Mouse (Mus musculus) erythroblast, embryonic 14.5 days (primary cell): ENCODE results near the gene Rbp3. TPM values are rescaled to one million over a fixed set of nuclear protein-coding genes. Genes with fewer than 3 reads are reported as not detected.

ENCODE experiments used
- H3K27me3 ChIP-seq: 2 replicates; pipeline ENCODE4 v1.6.1; 2012; ENCODE audit warnings: inconsistent platforms; ENCODE audit not compliant: control insufficient read depth
- H3K36me3 ChIP-seq: 2 replicates; pipeline ENCODE4 v1.6.1; 2012; ENCODE audit warnings: mild to moderate bottlenecking, inconsistent platforms; ENCODE audit not compliant: control insufficient read depth
- H3K4me1 ChIP-seq: 2 replicates; pipeline ENCODE4 v1.6.1; 2012; ENCODE audit warnings: inconsistent platforms; ENCODE audit not compliant: control insufficient read depth
- H3K4me3 ChIP-seq: replicated peaks from 2 replicates; pipeline ENCODE3; 2012; ENCODE audit warnings: moderate library complexity, mild to moderate bottlenecking, inconsistent platforms
- H3K9me3 ChIP-seq: 2 replicates; pipeline ENCODE4 v1.6.1; 2012; ENCODE audit warnings: low read length, inconsistent platforms, mixed read lengths; ENCODE audit not compliant: control insufficient read depth
- GATA1 ChIP-seq: IDR thresholded peaks from 2 replicates; pipeline ENCODE4 v1.6.1; 2012; ENCODE audit warnings: low read length, inconsistent platforms, mixed read lengths
- TAL1 ChIP-seq: IDR thresholded peaks from 3 replicates; pipeline ENCODE4 v1.6.1; 2012; ENCODE audit warnings: low read length, inconsistent platforms, mixed read lengths
- polyA plus RNA-seq: library from polyadenylated mRNA; stranded (reverse); fragments of >175 nt; gene quantifications from 2 replicates; pipeline ENCODE4 v1.2.3, GENCODE M21; 2012

Rbp3 gene
- polyA plus RNA-seq, 1 experiment: not detected

DNA sequence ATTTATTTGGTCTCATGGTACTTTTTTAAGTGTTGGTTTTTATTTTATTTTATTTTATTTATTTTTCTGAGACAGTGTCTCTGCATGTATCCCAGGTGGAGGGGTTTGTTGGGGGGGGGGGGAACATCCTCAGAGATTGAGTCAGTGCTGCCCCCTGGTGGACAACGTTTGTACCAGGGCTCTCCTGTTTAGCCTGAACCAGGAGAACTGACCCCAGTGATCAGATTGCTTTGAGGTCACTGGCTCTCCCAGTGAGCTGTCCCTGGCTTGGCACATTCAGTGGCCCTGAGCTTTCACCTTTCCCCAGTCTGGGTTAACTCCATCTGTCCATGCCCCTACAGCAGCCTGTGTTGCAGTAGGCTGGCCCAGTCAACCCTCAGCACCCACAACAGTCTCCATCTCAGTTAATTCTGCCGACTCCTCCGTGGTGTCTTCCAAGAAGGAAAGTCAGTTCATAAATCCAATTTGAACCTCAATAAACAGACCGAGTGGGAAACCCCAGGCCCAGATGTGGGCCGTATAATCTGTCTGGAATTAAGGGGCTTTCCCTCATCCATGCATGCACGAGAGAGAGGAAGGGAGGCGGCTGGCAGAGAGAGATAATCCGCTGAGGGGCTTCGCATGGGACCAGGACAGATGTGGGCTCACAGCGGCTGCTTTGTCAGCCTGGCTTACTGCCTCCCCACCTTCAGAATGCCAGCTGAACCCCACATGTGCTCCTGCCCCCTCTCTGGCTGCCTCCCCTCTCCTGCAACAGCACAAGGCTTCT is 20.7 kb upstream of the Rbp3 start:
- no peaks in the 10 kb centered on the region for H3K4me1 ChIP-seq
- no peaks in the 10 kb centered on the region for H3K9me3 ChIP-seq
- no peak overlapping the region for H3K4me3 ChIP-seq
- H3K27me3 ChIP-seq: peaks cover 13% of the 10 kb centered on the region
- TF ChIP-seq GATA1 (no peak), TAL1 (no peak)
- H3K36me3 ChIP-seq: no peaks in the 10 kb centered on the region

DNA sequence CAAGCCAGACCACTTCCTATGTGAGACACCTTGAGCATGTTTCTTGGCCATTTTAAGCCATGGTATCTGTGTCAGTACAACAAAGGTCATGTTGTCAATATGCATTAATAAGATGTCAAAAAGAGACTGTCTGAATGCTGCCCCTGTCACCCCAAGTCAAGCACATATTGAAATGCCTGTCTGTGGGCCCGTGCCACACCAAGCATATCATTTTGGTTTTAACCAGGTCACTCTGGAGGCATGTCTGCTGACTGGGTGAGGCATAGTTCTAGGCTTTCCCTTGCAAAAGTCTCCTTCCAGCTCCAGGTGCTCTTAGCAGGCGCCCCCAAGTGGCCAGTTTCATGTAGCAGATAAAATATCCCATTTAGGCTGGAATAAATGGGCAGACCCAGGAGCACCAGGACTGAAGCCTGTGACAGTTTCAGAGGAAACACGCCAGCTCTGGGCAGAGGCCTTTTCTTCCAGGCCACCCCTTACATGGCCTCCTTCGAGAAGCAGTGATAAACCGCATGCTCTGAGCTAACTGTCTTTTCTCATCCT is 20.0 kb upstream of the Rbp3 start:
- no peaks in the 10 kb centered on the region for H3K36me3 ChIP-seq
- H3K4me3 ChIP-seq: no peak overlapping the region
- no peaks in the 10 kb centered on the region for H3K9me3 ChIP-seq
- TF ChIP-seq GATA1 (no peak), TAL1 (no peak)
- peaks cover 13% of the 10 kb centered on the region for H3K27me3 ChIP-seq
- no peaks in the 10 kb centered on the region for H3K4me1 ChIP-seq

DNA sequence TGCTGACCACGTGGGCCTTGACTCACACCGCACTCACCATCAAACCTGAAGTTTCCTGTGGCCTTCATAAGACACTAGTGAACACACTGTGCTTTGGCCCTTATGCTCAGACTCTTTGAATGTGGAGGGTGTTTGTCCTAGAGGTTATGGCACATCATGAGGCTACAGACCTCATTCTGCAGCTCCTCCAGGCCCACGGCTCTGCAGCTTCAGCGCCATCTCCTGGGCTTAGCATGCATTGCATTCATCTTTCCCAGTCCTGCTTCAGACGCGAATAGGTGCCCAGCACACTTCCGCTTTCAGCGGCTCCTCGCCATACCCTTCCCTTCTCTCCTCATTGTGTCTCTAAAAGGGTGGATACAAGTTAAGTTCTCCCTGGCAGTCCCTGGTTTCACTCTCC is 14.7 kb upstream of the Rbp3 start:
- Histone ChIP-seq H3K9me3 (no peaks in the 10 kb centered on the region), H3K4me1 (no peaks in the 10 kb centered on the region), H3K36me3 (no peaks in the 10 kb centered on the region), H3K4me3 (no peak overlapping the region), H3K27me3 (no peaks in the 10 kb centered on the region)
- no peak for TF ChIP-seq TAL1
- TF ChIP-seq GATA1: no peak

DNA sequence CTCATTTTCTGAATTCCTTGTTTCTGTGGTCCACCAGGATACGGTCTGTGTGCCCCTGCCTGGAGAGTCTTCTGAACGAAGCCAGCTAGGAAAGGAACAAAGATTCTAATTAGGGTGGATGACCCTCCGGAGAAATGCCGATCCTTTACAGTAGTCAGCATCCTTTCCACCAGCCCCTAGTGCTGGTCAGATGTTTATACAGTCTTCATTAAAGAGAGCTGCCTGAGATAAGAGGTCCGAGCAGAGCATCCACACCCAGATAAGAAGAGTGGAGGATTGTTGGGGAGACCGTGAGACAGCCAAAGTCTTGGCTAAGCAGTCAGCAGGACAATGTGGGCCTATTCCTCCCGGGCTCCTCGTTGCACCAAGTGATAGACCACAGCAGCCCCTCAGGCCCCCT is 13.1 kb upstream of the Rbp3 start, which contains the start of gene Gdf2:
TSS of gene Gdf2 (plus strand) at position 301 of the 400 bp plus-strand sequence.
- Histone ChIP-seq H3K4me1 (no peaks in the 10 kb centered on the region), H3K4me3 (no peak within 1 kb of the TSS), H3K9me3 (no peaks in the 10 kb centered on the region), H3K36me3 (no peaks in the 10 kb centered on the region), H3K27me3 (no peaks in the 10 kb centered on the region)
- no peak for TF ChIP-seq GATA1

DNA sequence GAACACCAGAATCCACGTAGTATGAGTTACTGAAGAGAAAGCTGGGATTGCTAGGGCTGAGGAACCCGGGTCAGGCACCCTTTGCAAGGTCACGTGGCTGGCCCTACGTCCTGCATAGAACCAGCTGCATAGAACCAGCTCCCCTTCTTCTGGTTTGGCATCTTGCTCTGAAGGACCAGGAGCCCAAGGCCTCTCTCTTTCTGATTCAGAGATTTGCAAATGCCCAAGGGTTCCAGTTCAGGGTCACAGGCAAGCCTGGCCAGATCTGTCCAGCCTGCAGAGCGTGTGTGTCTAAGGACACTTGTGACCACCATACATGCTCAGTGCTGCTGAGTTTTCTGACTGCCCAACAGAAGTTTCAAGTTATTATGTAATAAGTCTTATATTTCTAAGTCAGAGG is 11.6 kb upstream of the Rbp3 start:
- TF ChIP-seq TAL1 (no peak), GATA1 (no peak)
- no peaks in the 10 kb centered on the region for H3K4me1 ChIP-seq
- H3K36me3 ChIP-seq: no peaks in the 10 kb centered on the region
- no peaks in the 10 kb centered on the region for H3K9me3 ChIP-seq
- H3K4me3 ChIP-seq: no peak overlapping the region
- no peaks in the 10 kb centered on the region for H3K27me3 ChIP-seq

DNA sequence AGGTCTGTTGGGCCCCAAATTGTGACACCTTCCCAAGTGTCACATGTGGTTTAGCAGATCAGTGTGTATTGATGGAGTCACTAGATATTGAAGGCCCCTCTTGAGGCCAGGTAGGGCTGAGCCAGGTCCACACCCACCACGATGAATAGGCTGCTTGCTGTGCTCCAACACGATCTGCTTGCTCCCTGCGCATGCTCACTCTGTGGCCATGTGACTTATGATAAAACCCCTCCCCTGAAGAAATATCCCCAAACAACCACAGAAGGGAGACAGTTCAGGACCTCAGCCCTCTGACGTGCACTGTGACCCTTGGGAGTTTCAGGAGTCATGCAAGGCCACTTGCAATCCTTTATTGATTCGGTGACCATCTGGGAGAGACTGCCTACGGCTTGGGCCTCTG is 7.7 kb upstream of the Rbp3 start:
- Histone ChIP-seq H3K27me3 (no peaks in the 10 kb centered on the region), H3K4me1 (no peaks in the 10 kb centered on the region), H3K4me3 (no peak overlapping the region), H3K36me3 (no peaks in the 10 kb centered on the region), H3K9me3 (no peaks in the 10 kb centered on the region)
- no peak for TF ChIP-seq TAL1
- no peak for TF ChIP-seq GATA1

DNA sequence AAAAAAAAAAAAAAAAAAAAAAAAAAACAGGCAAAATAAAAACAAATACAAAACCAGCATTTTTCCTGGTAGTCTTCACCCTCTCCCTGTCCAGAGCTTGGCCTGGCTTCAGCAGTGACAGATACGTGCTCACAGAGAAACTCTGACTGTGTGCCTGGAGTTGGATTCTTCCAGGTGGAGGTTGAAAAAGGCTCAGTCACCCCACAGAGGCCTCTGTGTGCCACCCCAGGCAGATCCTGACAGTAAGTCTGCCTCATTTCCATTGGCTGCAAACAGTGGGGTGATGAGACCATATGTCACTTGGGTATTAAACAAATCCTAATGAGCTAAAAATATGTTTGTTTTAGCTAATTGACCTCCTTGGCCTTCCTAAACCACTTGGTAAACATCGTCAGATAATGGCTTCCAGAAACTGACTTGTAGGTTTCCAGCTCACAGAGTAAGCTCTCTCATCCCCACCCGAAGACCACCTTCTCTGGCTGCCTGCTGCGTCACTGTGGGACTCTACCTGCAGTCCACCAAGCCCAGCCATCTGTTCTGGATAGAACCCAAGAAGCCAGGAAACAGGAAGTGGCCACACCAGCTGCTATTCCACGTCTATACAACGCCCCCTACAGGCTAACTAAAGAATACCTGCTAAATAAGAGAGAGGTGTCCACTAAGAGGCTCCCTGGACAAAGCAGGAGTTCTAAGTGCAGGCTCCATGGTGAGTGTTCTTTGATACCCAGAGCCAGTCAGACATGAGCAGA is 1.4 kb upstream of the Rbp3 start:
- Histone ChIP-seq H3K4me3 (no peak overlapping the region), H3K9me3 (peaks cover 15% of the 10 kb centered on the region; the same call in 1 of the 2 replicates), H3K36me3 (no peaks in the 10 kb centered on the region), H3K4me1 (no peaks in the 10 kb centered on the region), H3K27me3 (no peaks in the 10 kb centered on the region)
- TF ChIP-seq TAL1 (no peak), GATA1 (no peak)

DNA sequence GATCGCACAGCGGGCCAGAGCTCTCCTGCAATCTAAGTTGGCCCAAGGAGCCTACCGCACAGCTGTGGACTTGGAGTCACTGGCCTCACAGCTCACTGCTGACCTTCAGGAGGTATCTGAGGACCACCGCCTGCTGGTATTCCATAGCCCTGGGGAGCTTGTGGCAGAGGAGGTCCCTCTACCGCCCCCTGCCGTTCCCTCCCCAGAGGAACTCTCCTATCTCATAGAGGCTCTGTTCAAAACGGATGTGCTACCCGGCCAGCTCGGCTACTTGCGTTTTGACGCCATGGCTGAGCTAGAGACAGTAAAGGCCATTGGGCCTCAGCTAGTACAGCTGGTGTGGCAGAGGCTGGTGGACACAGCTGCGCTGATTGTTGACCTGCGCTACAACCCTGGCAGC is 2.3 kb downstream of the Rbp3 start:
- no peak overlapping the region for H3K4me3 ChIP-seq
- no peak for TF ChIP-seq TAL1
- no peak for TF ChIP-seq GATA1
- H3K9me3 ChIP-seq: peaks cover 15% of the 10 kb centered on the region; the same call in 1 of the 2 replicates
- no peaks in the 10 kb centered on the region for H3K4me1 ChIP-seq
- H3K27me3 ChIP-seq: no peaks in the 10 kb centered on the region
- no peaks in the 10 kb centered on the region for H3K36me3 ChIP-seq

DNA sequence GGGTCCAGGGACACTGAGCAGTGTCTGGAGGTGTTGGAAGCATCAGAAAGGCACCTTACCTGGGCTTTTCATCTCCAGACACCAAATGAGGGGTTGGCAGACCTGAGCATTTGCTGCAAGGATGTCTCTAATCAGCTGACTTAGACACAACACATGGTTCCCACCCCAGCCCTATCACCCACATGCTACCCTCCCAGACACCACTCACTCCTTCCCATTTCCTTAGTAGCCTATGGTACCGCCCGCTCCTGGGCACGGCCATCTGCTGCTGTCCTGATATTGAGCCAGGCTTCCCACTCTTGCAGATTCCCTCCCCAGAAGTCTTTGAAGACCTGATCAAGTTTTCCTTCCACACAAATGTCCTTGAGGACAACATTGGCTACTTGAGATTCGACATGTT is 4.4 kb downstream of the Rbp3 start:
- Histone ChIP-seq H3K36me3 (no peaks in the 10 kb centered on the region), H3K27me3 (no peaks in the 10 kb centered on the region), H3K4me1 (no peaks in the 10 kb centered on the region), H3K4me3 (no peak overlapping the region), H3K9me3 (peaks cover 15% of the 10 kb centered on the region; the same call in 1 of the 2 replicates)
- no peak for TF ChIP-seq TAL1
- TF ChIP-seq GATA1: no peak
